Mouse (Mus musculus): ENCODE data around the gene Mgst3.

DNA sequence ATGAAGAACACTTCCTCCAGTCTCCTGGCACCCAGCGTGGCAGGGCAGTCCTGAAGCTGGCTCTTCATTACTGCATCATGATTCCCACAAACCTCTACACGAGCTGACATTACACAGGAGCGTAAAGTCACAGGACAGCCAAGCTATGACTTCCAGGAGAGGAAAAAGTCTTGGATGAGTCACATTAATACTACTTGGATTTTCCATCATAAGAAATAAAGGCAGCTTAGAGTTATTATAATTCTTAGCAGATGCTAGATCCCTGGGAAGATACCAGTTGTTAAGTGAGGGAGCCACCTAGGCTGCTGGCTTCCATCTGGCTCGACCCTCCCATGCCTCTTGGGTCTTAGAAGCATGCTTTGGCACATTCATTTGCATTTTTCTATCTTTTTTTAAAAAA, 3.3 kb downstream of the Mgst3 start:
- no peak for TF ChIP-seq HCFC1 (IDR thresholded peaks at IDR 0.05; ENCODE audit: borderline replicate concordance, insufficient read depth, low read length)
- TF ChIP-seq CHD2 (IDR thresholded peaks at IDR 0.05; ENCODE audit: low read depth, low read length): no peak
- no peak for TF ChIP-seq ZC3H11A (IDR thresholded peaks at IDR 0.05; ENCODE audit: borderline replicate concordance, low read depth, low read length)
- TF ChIP-seq ZNF384 (IDR thresholded peaks at IDR 0.05; ENCODE audit: low read depth, low read length): no peak
- no peak for TF ChIP-seq MAFK (IDR thresholded peaks at IDR 0.05; ENCODE audit: insufficient read depth, low read depth, low read length)
